Mouse (Mus musculus): ENCODE measurements around the gene Fam19a5. TPM values are rescaled to one million over a fixed set of nuclear protein-coding genes. Genes with fewer than 3 reads are reported as not detected.

Fam19a5 gene
- polyA plus RNA-seq, 1 experiment from 2014 or later, result 30.1 TPM

DNA sequence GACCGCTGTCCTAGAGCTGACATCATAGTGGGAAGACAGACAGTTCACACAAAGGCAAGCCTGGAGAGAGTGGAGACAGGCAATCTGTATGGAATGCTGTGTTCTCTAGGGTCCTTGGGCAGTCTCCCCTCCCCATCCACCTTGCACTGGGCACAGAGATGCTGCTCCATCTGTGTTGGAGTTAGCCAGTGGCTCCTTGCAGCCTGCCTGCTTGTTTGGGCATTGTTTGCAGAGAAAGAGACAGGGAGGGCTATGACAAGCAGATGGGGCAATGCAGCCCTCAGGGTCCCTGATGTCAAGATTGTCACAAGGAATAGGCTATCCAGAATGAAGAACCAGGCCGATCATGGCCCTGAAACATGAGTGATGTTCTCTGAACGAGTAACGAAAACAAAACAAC lies 5.6 kb downstream of the Fam19a5 start:
- ATAC-seq (ENCODE audit: low FRiP score), result no peak
- H3K4me2 ChIP-seq, result no peak overlapping the region
- no peaks in the 10 kb centered on the region for H3K27me3 ChIP-seq (replicated peaks)
- H3K9ac ChIP-seq (replicated peaks), result no peak overlapping the region
- H3K36me3 ChIP-seq, result no peaks in the 10 kb centered on the region
- peaks cover 62% of the 10 kb centered on the region for H3K4me1 ChIP-seq
- H3K27ac ChIP-seq (replicated peaks), result no peak overlapping the region
- H3K4me3 ChIP-seq (replicated peaks), result no peak overlapping the region
- 69% methylated on average over 4 of the region's 4 CpGs for WGBS
- no peaks in the 10 kb centered on the region for H3K9me3 ChIP-seq (replicated peaks)

DNA sequence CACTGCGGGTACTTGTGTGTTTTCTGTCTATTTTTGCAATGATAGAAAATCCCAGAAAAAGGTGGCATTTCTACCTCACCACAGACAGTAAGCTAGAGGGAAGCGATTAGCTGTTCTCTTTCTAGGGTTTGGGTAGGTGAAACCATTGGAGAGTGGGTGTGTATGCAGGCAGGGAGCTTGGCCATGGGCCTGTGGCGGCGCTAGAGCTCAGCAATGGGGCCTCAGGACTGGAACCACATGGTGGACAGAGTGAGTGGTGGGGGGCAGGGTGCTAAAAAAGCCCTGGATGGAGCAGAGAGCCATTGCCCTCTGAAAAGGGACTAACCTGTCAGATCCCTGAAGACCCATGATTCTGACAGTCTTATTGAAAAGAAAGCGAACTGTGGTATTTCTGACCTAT lies 6.7 kb downstream of the Fam19a5 start:
- 56% methylated on average over 5 of the region's 5 CpGs for WGBS
- no peak overlapping the region for H3K27ac ChIP-seq (replicated peaks)
- no peak overlapping the region for H3K9ac ChIP-seq (replicated peaks)
- no peaks in the 10 kb centered on the region for H3K27me3 ChIP-seq (replicated peaks)
- no peak overlapping the region for H3K4me3 ChIP-seq (replicated peaks)
- no peak overlapping the region for H3K4me2 ChIP-seq
- no peak for ATAC-seq (ENCODE audit: low FRiP score)
- H3K4me1 ChIP-seq, result peaks cover 53% of the 10 kb centered on the region
- no peaks in the 10 kb centered on the region for H3K9me3 ChIP-seq (replicated peaks)
- no peaks in the 10 kb centered on the region for H3K36me3 ChIP-seq

DNA sequence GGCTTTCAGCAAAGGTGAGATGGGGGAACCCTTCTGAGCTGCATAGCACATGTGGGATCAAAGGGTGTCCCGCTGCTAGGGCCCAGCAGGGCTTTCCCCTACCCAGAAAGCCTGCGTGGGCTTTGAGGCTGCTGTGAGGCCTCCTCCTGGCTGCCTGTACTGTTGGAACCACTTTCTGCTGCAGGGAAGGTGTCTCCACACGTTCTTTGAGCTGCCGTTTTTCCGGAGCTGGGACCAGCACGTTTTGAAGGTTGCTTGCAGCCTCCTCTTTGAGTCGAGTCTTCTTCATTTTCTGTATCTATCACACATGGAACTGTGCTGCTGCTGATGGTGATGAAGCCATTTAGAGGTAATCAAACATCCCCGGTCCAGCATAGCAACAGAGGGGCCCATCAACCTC lies 7.5 kb downstream of the Fam19a5 start:
- no peaks in the 10 kb centered on the region for H3K36me3 ChIP-seq
- H3K27me3 ChIP-seq (replicated peaks), result no peaks in the 10 kb centered on the region
- peaks cover 51% of the 10 kb centered on the region for H3K4me1 ChIP-seq
- no peak overlapping the region for H3K4me2 ChIP-seq
- H3K27ac ChIP-seq (replicated peaks), result no peak overlapping the region
- H3K4me3 ChIP-seq (replicated peaks), result no peak overlapping the region
- 31% methylated on average over 8 of the region's 8 CpGs for WGBS
- no peak overlapping the region for H3K9ac ChIP-seq (replicated peaks)
- no peaks in the 10 kb centered on the region for H3K9me3 ChIP-seq (replicated peaks)
- ATAC-seq (ENCODE audit: low FRiP score), result no peak

DNA sequence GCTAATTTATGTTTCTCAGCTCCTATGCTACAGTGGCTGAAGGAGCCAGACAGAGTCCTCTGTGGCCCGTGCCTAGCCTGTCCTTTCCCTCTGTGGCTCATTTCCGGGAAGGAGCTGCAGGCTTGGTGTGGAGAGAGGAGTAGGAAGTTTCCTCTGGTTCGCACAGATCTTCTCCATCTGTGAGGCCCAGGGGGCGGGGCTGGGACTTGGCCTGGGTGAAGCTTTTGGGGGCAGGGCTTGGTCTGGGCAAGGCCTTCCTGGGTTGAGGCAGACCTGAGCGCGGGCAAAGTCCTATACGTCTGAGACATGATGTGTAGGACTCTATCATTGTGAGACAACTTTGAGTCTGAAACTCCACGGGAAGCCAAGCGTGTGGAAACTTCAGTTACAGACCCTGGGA lies 11.7 kb downstream of the Fam19a5 start:
- Histone ChIP-seq H3K36me3 (no peaks in the 10 kb centered on the region), H3K9me3 (replicated peaks) (no peaks in the 10 kb centered on the region), H3K4me1 (peaks cover 16% of the 10 kb centered on the region), H3K27me3 (replicated peaks) (no peaks in the 10 kb centered on the region), H3K9ac (replicated peaks) (no peak overlapping the region), H3K27ac (replicated peaks) (no peak overlapping the region), H3K4me3 (replicated peaks) (no peak overlapping the region), H3K4me2 (no peak overlapping the region)
- WGBS, result 83% methylated on average over 9 of the region's 9 CpGs
- ATAC-seq (ENCODE audit: low FRiP score), result no peak

DNA sequence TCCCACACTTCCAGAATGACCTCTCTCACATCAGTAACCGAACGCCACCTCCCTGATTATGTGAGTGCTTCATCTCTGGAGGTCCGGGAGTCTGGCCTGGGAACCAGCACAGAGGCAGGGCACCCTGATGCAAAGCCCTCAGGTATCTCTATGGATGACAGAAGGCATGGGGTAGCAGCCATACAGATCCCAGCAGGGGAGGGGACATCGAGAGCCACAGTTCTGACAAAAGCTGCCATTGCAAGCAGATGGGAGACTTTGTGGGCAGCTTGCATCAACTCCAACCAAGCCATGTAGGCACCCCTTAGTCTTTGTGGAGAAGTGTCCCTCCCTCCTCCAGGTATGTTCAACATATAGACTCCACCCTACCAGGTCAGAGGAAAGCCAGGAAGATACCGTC lies 20.2 kb downstream of the Fam19a5 start:
- H3K4me1 ChIP-seq, result peaks cover 53% of the 10 kb centered on the region
- H3K9ac ChIP-seq (replicated peaks), result no peak overlapping the region
- H3K36me3 ChIP-seq, result no peaks in the 10 kb centered on the region
- ATAC-seq (ENCODE audit: low FRiP score), result no peak
- no peaks in the 10 kb centered on the region for H3K9me3 ChIP-seq (replicated peaks)
- H3K4me3 ChIP-seq (replicated peaks), result no peak overlapping the region
- no peaks in the 10 kb centered on the region for H3K27me3 ChIP-seq (replicated peaks)
- 90% methylated on average over 5 of the region's 5 CpGs for WGBS
- no peak overlapping the region for H3K4me2 ChIP-seq
- H3K27ac ChIP-seq (replicated peaks), result 0 out of 2 replicates have a peak overlapping the region, but pooled peaks have one; percentile 39

DNA sequence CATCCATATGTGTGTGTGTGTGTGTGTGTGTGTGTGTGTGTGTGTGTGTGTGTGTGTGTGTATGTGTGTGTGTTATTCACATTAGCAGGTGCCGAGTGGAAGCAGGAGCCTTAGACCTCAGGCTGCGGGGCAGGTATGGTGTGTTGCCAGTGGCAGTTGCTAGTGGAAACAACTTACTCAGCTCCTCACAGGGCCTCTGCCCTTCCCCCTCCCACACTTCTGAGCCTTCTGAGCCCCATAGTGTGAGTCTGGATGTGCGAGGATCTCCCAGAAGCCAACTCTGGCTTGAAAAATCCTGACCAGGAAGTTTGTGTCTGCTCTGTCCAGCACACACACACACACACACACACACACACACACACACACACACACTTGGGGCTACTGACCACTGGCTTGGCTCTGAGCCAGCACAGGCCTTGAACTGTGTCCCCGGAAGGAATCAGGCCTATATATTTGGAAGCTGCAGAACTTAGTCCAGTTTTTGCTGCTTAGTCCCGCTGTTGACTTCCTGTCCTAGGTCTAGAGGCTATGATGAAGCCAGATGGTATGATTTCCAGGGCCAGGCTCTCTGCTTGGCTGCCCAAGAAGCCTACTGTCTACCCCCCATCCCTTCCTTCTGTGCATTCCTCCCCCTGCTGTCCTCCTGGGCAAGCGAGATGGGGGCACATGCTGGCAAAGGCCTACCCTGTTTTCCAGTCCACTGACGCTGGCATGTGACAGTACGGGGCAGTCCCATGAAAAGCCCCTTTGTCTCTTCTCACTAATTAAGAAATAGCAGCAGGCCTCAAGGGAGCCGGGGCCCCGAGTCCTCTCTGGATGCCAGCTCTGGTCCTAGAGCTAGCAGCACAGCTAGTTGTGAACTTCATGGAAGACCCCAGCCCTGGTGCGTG lies 22.2 kb downstream of the Fam19a5 start:
- no peaks in the 10 kb centered on the region for H3K9me3 ChIP-seq (replicated peaks)
- no peak overlapping the region for H3K9ac ChIP-seq (replicated peaks)
- peak; percentile 71 for ATAC-seq (ENCODE audit: low FRiP score)
- no peaks in the 10 kb centered on the region for H3K27me3 ChIP-seq (replicated peaks)
- H3K27ac ChIP-seq (replicated peaks), result peak overlapping the region; percentile 70
- no peaks in the 10 kb centered on the region for H3K36me3 ChIP-seq
- peaks cover 65% of the 10 kb centered on the region for H3K4me1 ChIP-seq
- no peak overlapping the region for H3K4me3 ChIP-seq (replicated peaks)
- H3K4me2 ChIP-seq, result no peak overlapping the region
- 46% methylated on average over 11 of the region's 11 CpGs for WGBS

DNA sequence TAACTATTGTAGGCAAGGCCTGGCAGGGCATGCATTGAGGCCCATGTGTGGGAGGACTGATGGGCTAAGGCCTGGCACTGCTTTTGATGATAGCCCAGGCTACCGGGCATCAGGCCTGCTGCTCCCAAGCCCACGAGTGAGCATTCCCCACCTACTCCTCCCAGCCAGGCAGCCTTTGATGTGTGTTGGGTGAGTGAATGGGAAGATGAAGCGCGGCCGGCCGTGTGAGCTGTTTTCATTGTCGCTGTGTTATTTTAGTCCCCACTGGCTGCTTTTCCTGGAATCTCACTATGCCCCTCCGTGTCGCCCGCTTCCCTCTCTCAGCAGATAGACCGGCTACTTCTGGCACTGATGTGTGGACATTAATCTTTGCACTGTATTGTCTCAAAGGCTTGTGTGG lies 26.1 kb downstream of the Fam19a5 start:
- no peaks in the 10 kb centered on the region for H3K9me3 ChIP-seq (replicated peaks)
- H3K36me3 ChIP-seq, result no peaks in the 10 kb centered on the region
- H3K27me3 ChIP-seq (replicated peaks), result no peaks in the 10 kb centered on the region
- ATAC-seq (ENCODE audit: low FRiP score), result no peak
- no peak overlapping the region for H3K4me2 ChIP-seq
- H3K27ac ChIP-seq (replicated peaks), result no peak overlapping the region
- H3K4me1 ChIP-seq, result peaks cover 45% of the 10 kb centered on the region
- WGBS, result 50% methylated on average over 11 of the region's 11 CpGs
- no peak overlapping the region for H3K9ac ChIP-seq (replicated peaks)
- no peak overlapping the region for H3K4me3 ChIP-seq (replicated peaks)

DNA sequence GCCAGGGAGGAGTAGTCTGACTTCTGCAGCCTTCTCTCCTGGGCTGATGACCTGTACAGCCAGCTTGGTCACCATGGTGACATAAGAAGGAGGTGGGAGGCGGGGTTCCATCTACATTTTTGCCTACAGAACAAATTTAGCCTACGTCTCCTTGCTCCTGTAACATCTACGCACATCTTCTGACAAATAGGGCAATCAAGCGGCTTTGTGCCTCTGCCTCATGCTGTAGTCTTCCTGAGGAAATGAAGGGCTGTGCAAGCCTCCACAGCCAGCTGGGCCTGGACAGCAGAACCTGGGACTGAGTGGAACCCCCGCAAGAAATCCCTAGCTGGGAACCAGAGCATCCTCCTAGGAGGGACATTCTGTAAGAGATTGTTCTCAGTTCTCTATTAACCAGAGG lies 35.8 kb downstream of the Fam19a5 start:
- H3K4me2 ChIP-seq, result no peak overlapping the region
- 91% methylated on average over 5 of the region's 5 CpGs for WGBS
- no peaks in the 10 kb centered on the region for H3K36me3 ChIP-seq
- H3K4me3 ChIP-seq (replicated peaks), result no peak overlapping the region
- H3K27me3 ChIP-seq (replicated peaks), result no peaks in the 10 kb centered on the region
- no peak for ATAC-seq (ENCODE audit: low FRiP score)
- no peak overlapping the region for H3K9ac ChIP-seq (replicated peaks)
- no peak overlapping the region for H3K27ac ChIP-seq (replicated peaks)
- no peaks in the 10 kb centered on the region for H3K9me3 ChIP-seq (replicated peaks)
- H3K4me1 ChIP-seq, result peaks cover 17% of the 10 kb centered on the region

DNA sequence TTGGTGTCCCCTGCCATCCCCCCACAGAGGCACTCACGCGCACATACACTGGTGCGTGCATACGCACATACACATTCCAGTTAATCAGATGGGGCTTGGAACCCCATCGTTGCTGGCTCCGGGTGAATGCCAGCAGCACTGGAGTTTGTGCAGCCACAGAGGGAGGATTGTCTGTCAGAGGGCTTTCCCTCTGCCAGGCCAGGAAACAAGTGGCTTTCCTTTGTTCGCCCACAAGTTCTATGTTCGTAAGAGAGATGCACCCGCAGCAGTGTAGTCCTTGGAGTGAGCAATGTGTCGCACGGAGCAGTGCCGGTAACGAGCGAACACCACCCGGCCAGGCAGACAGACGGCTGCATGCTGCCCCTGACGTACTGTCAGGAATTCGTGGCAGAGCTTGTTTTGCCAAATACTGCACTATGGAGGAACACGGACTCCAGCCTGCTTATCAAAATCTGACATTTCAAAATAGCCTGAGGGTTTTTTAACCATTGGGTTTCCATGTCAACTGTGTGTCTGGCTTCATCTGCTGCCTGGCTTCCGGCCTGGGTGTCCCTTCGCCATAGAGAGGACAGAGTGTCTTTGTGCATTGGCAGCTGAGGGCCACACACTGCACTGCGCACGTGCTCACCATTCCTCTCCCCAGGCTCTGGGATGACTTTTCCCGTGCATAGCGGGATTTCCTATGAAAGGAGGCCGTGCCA lies 40.0 kb downstream of the Fam19a5 start:
- no peaks in the 10 kb centered on the region for H3K9me3 ChIP-seq (replicated peaks)
- H3K4me2 ChIP-seq, result peak overlapping the region; percentile 17; the same call in 1 of the 2 replicates
- no peak overlapping the region for H3K4me3 ChIP-seq (replicated peaks)
- H3K9ac ChIP-seq (replicated peaks), result no peak overlapping the region
- 68% methylated on average over 26 of the region's 26 CpGs for WGBS
- H3K27ac ChIP-seq (replicated peaks), result peak overlapping the region; percentile 48
- no peaks in the 10 kb centered on the region for H3K36me3 ChIP-seq
- H3K27me3 ChIP-seq (replicated peaks), result no peaks in the 10 kb centered on the region
- H3K4me1 ChIP-seq, result peaks cover 18% of the 10 kb centered on the region
- peak; percentile 65; the same call in 1 of the 2 replicates for ATAC-seq (ENCODE audit: low FRiP score)

DNA sequence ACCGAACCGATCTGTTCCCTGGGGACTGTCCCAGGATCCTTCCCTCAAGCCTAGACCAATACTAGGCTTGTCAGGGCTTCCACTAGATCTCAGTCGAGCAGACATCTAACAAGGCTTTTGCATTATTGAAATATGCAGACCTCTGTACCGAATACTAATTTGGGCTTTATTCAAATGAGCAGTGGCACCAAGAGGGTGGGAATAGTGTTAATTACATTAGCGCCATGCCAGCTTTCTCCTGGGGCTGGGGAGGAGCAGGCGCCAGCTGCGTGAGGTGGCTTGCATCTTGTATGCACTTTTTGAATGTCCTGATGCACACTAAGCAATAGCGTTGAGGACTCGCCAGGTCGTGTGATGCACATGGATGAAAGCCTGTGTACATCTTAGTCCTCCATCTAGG lies 46.9 kb downstream of the Fam19a5 start:
- Histone ChIP-seq H3K4me3 (replicated peaks) (no peak overlapping the region), H3K9me3 (replicated peaks) (no peaks in the 10 kb centered on the region), H3K9ac (replicated peaks) (no peak overlapping the region), H3K27ac (replicated peaks) (no peak overlapping the region), H3K36me3 (no peaks in the 10 kb centered on the region), H3K4me2 (no peak overlapping the region), H3K4me1 (no peaks in the 10 kb centered on the region), H3K27me3 (replicated peaks) (no peaks in the 10 kb centered on the region)
- no peak for ATAC-seq (ENCODE audit: low FRiP score)
- WGBS, result 74% methylated on average over 10 of the region's 10 CpGs

DNA sequence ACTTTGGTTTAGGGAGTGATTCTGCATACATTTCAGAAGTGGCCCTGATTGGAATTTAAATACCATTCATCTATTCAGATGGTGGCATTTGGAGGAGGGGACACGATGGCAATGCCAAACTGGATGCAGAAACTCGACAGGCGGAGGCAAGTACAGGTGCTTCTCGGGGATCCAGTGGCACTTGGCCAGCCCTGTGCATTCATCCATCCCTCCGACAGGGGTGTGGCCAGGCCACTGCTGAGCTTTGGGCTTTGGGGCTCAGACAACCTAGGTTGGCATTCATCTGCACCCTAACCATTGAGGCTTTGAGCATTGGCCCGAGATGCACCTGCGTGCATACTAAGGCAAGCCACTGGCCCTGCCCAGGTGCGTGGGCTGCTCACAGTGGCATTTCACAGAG lies 52.6 kb downstream of the Fam19a5 start:
- Histone ChIP-seq H3K9me3 (replicated peaks) (no peaks in the 10 kb centered on the region), H3K9ac (replicated peaks) (no peak overlapping the region), H3K27me3 (replicated peaks) (no peaks in the 10 kb centered on the region), H3K4me3 (replicated peaks) (no peak overlapping the region), H3K4me2 (no peak overlapping the region), H3K27ac (replicated peaks) (no peak overlapping the region), H3K36me3 (no peaks in the 10 kb centered on the region), H3K4me1 (peaks cover 7% of the 10 kb centered on the region; the same call in 1 of the 2 replicates)
- WGBS, result 83% methylated on average over 8 of the region's 8 CpGs
- no peak for ATAC-seq (ENCODE audit: low FRiP score)

DNA sequence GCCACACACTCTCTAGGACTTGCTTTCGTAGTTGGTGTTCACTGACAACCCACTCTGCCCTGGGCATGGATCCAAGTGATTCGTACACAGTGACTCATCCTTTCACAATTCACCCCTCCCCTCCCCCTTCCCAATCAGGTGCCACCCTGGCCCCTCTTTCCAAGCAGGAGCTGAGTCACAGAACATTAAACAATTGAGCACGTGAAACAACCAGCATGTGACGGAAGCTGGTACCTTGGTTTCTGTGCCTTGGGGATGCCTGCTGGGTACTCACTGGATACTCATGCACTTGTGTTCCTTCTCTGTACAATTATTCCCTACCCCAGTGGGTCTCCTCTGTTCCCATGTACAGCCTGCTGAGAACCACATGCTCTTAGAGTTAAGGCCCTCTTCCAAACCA lies 53.0 kb downstream of the Fam19a5 start:
- Histone ChIP-seq H3K9ac (replicated peaks) (no peak overlapping the region), H3K27me3 (replicated peaks) (no peaks in the 10 kb centered on the region), H3K36me3 (no peaks in the 10 kb centered on the region), H3K27ac (replicated peaks) (no peak overlapping the region), H3K4me1 (peaks cover 7% of the 10 kb centered on the region; the same call in 1 of the 2 replicates), H3K9me3 (replicated peaks) (no peaks in the 10 kb centered on the region), H3K4me3 (replicated peaks) (no peak overlapping the region), H3K4me2 (no peak overlapping the region)
- 36% methylated on average over 4 of the region's 4 CpGs for WGBS
- no peak for ATAC-seq (ENCODE audit: low FRiP score)

Measured in neural tube, embryonic 15.5 days (tissue).